Mouse (Mus musculus): Measurements from ENCODE around the gene Nkiras2.
"Not testable (repeated sequence)": the region's sequence is repeated elsewhere in the genome, so short reads cannot be mapped to it uniquely, and the experiment has no call there.

Nkiras2 gene

DNA sequence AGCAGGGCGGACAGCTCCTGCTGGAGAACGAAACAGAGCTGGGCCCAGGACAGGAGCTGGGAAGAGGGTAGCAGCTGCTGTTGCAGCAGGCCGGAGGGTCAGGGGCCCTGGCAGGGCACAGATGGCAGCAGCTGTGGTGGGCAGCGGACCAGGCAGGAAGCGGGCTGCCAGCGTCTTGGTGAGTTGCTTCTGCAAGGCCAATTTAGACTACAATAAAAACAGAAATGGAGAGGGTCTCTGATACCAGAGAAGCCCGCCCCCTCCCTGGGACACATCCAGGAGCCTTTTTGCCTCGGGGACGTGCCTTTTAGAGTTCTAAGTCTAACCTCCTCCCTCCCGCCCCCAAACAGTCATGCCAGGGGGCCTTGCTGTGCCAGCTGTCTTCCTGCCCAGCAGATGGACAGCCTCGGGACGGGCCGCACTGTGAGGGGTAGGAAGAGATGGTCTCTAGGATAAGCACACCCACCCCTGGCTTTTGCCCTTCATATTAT, 9.9 kb downstream of the Nkiras2 start:
- no peak for DNase-seq (ENCODE audit: low spot score in 2 of 2)

DNA sequence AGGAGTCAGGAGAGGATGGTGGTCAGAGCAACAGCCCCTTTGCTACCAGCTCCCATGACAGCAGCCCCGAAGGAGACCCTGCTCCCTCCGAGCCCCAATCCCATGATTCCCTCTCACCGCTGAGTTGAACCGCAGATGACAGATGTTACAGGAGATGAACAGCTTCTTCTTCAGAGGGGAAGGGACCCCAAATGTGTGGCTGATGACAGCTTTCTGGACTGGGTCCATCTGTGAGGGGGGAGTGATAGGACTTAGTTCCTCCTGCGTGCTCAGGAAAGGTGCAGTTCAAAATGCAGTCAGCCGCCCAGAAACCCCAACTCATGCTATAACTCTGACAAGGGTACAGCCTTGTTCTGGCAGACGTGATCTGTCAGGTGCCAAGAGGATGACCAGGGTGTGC, 15.5 kb downstream of the Nkiras2 start:
- DNase-seq (ENCODE audit: low spot score in 2 of 2) = no peak

DNA sequence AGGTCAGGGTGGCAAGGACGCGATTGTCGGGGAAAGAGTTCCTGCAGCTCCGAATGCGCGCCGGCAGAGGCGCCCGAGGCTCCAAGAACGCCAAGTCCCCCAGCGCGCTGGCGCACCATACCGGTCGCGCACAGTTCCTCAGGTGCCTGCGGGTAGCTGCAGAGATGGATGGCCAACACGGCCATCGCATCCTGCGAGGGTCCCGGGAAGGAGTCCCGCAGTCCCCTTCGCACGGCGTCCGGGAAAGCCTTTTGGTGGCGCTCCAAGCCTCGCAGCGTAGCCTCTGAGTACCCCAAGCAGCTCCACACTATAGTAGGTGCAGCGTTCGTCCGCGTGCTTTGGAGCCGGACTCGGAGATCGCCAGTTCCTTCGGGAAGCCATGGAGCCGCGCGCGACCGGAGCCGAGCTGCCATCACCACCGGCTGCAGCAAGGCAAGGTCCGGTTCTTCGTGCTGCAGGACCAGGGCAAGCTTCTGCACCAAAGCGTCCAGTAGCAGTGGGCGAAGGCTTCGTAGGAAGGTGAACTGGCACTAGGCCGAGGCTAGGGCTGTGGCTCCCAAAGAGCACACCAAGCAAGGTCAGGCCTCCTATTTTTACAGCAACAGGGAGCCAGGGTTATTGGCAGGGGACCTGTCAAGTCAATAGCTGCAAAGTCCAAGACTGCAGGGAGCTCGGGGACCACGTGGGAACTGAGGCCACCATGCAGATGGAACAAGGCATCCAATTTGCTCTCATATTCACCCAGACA, 21.3 kb downstream of the Nkiras2 start:
- DNase-seq (ENCODE audit: low spot score in 2 of 2) = no peak

DNA sequence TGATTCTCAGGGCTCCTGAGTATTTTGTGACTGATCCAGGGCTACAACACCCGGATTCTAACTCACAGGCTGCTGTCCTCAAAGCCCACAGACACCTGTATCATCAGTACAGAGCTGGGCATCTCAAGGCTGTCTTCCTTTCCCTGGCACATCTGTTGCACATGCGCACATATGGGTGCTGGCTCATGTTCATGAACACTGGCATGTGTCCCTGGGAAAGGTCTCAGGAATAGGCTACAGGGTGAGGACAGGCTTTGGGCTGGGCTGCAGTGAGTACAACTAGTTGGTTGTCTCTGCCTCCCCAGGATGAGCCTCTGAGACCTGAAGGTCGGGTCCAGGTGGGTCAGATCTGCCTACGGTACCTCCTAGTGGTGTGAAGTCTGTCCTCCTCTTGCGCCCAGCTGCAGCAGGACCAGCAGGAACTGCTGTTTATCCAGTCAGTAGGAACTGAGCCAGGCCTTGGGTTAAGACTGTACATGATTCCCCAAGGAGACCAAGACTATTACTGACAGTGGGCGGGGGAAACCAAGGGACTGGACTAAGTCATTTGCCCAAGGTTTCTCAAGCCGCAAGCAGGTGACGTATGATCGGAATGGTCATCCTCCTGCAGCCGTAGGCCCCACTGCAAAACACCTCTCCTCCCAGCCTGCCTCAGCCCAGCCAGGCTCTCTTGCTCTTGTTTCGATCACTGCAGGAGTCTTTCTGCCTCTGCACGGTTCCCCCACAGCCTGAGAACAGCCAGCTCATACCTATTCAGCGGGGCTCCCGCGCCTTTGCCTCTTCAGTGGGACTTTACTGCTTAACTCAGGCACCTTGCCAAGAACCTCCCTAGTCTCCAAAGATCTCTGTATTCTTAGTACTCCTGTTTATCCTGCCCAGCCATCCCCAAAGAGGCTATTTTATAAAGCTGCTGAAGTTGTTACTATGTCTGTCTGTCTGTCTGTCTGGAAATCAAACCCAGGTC, 24.9 kb downstream of the Nkiras2 start:
- DNase-seq (ENCODE audit: low spot score in 2 of 2) = no peak

DNA sequence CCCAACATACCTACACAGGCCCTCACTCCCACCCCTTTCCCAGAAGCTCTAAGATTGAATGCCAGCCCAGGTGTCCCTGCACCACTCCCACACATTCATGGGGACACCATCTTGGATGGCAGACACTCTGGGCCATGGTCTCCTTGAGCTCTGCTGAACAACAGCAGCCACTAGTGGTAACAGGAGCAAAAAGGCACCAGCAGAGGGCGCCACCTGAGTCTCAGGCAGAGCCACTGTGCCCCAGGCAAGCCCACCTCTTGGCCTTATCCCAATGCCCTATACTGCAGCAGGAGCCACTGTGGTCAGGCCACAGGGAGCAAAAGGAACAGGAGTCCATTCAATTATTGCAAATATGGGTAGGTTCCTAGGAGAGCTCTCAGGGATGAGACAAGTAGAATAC, 27.2 kb downstream of the Nkiras2 start:
- peak; percentile 30 to 44 for DNase-seq (ENCODE audit: low spot score in 2 of 2)

DNA sequence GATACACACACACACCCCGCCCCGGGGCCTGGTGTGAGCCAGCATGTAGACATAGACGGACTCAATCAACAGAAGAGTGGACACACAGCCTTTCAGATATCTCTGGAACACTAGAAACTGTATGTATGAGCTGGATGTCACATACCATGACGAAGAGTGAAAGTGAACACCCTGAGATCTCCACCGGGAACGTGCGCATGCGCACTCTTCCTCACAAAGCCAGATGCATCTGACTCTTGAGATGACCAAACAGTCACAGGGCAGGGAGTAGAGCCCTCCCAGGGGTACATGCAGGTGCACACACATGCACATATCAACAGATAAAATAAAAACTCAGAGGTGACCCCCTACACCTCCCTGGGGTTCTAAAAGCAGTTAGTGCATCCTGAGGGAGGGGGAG, 29.4 kb downstream of the Nkiras2 start:
- no peak for DNase-seq (ENCODE audit: low spot score in 2 of 2)

DNA sequence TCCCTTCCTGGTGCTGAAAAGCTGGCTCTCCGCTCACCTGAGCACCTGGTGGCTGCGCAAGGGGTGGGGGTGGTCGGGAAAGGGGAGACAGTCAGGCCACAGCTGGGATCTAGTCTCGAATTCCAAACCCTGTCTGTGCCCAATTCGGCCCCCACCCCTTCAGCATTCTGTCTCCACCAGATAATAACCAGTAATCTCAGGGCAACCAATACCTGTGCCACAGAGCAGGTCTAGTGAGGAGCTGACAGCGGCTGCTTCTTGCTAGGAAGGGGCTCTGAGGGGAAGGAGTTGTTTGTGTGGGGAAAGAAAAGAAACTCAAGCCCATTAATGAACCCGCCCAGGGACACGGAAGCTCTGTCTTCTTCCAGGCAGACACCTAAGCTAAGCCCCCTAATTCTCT, 32.2 kb downstream of the Nkiras2 start:
- DNase-seq (ENCODE audit: low spot score in 2 of 2) = no peak

DNA sequence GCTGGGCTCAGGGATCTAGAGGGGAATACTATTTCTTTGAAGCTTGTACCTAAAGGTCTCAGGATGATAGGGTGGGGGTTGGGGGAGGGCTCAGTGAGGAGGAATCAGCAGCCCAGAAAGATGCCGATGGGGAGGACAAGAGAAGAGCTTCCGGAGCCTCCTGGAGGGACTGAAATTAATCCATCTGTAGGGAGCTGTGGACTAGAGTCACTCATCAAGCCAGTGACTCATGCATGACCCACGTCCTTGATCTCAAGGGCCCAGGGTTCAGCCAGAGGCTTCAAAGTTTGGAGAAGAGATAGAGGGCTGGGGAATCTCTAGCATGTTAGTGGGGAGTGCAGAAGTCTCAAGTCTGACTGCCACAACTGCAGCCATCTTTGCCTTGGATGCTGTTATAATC, 32.7 kb downstream of the Nkiras2 start:
- no peak for DNase-seq (ENCODE audit: low spot score in 2 of 2)

DNA sequence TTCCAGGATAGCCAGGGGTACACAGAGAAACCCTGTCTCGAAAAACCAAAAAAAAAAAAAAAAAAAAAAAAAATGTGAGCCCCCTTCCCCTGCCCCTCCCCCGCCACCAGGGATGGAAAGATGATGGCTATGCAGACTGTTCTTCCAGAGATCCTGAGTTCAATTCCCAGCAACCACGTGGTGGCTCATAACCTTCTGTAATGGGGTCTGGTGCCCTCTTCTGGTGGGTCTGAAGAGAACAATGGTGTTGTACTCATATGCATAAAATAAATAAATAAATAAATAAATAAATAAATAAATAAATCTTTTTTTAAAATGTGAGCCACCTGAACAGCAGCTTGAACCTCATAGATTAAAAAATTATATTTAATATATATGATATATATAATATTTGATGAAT, 36.5 kb downstream of the Nkiras2 start:
- DNase-seq (ENCODE audit: low spot score in 2 of 2) = not testable (repeated sequence)

DNA sequence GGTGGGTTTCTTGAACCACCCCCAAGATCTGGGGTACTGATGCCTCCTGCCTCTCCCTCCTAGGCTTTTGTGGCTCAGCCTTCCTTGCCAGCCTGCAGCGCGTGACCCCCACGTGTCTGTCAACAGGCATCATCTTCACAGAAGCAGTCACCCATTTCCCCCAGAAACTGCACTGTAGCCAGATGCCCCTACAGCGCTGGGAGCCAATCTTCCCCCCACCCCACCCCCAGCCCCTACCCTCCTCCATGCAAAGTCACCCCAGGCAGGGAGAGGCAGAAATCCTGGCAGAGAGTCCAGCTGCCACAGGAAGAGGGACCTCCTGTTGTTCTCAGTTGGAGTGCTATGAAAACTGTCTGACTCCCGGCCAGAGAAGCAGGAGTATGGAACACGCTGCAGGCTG, 37.4 kb downstream of the Nkiras2 start:
- DNase-seq (ENCODE audit: low spot score in 2 of 2) = no peak

DNA sequence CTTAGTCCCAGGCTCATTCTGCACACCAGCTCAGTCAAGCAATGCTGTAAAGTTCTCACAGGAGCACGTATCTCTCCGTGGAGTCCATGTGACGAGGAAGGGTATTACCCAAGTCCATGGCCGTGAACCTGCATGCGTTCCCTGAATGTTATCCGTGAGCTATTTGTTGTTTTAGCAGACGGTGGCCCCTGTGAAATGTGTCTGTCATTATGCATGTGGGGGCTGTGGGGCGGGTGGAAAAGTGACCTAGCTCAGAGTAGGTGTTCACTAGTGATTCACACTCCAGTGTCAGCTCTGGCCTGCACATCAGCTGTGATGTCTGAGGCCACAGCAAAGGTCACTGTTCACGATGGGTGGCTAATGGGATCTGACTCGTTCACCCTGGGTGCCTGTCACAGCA, 40.8 kb downstream of the Nkiras2 start:
- DNase-seq (ENCODE audit: low spot score in 2 of 2) = no peak

DNA sequence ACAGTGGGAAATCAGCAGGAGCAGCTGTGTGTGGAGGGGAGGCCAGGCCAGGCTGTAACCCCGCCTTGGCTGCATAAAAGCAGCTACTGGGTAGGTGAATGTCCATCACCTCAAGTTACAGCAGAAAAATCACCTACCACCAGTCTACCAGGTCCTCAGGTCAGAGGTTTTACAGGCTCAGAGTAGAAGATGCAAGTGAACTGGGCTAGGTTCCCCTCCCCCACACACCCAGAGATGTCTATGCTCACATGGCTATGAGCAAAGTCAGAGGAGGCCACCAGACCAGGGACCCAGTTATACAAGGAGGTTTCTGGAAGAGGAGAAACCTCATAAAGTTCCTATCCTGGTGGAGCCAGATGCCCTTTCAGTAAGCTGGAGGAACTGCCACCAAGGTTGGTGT, 52.0 kb downstream of the Nkiras2 start:
- DNase-seq (ENCODE audit: low spot score in 2 of 2) = no peak

DNA sequence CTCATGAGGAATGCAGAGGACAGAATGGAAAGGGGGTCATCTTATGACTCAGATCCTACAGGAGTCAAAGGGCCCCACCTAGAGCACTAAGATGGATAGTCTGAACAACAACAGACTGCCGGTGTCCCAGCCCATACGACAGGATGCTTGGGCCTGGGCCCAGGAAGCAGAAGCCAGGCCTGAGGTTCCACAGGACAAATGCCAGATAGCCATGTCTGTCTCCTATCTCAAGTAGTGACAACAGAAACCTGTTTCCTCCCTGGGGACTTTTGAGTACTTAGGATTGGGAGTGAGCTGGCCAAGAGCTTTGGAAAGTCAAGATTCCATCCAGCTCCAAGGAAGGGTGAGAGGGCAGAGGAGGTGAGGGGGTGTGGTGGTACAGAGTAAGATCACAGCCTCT, 52.9 kb downstream of the Nkiras2 start:
- DNase-seq (ENCODE audit: low spot score in 2 of 2) = no peak

DNA sequence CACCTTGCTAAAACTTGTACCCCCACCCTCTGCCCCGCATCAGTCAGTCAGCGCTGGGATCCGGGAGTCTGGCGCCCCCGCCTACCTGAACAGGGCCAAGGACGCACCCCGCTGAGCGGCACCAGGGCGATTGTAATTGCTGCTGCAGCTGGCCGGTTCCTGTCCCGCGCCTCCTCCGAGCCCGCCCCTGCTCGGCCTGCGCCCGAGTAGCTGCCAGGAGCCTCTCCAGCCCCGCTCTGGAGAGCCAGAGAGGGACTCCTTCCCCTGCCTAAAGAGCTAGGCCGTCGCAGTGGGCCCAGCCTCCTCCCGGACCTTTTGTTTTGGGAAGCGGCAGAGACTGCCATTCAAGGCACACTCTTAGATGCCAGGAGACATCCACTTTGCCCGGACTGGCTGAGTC, 54.1 kb downstream of the Nkiras2 start:
- DNase-seq (ENCODE audit: low spot score in 2 of 2) = no peak

All from natural killer cell, adult 2 months (primary cell).